Mouse (Mus musculus): ENCODE measurements around the gene Gtpbp3.

GRCm38 (mm10) chr8:71441404-71441803 lies 46.5 kb upstream of the Gtpbp3 start:
- TF ChIP-seq POLR2A (IDR thresholded peaks at IDR 0.05; ENCODE audit: control insufficient read depth, low read depth, low read length) (no peak), CTCF (IDR thresholded peaks at IDR 0.05; ENCODE audit: control insufficient read depth, insufficient read depth, insufficient replicate concordance, low read depth, low read length) (no peak)

All from testis, adult 2 months (tissue).